Mouse (Mus musculus): Measurements from ENCODE around the gene Spata17. TPM values are rescaled to one million over a fixed set of nuclear protein-coding genes. Genes with fewer than 3 reads are reported as not detected.

Gene Spata17
- polyA plus RNA-seq, 2 experiments: 0.19 TPM

- 58% methylated on average over 6 of the region's 6 CpGs for WGBS
- H3K27me3 ChIP-seq (ENCODE audit: control insufficient read depth, insufficient read depth, low read length): no peaks in the 10 kb centered on the region
- H3K36me3 ChIP-seq (ENCODE audit: control insufficient read depth, insufficient read depth, low read length): no peaks in the 10 kb centered on the region
- no peaks in the 10 kb centered on the region for H3K9me3 ChIP-seq (ENCODE audit: control insufficient read depth, low read length)
- H3K27ac ChIP-seq (replicated peaks; ENCODE audit: low read depth, low read length): no peak overlapping the region
- H3K9ac ChIP-seq (ENCODE audit: low read depth, low read length, severe bottlenecking): no peak overlapping the region
- no peak overlapping the region for H3K4me3 ChIP-seq (replicated peaks; ENCODE audit: low read length)
- H3K4me2 ChIP-seq (replicated peaks; ENCODE audit: low read depth, low read length, severe bottlenecking): no peak overlapping the region
- TF ChIP-seq POLR2A (IDR thresholded peaks at IDR 0.05; ENCODE audit: borderline replicate concordance, extremely low read depth, insufficient read depth, insufficient read length): no peak
- no peak for ATAC-seq (ENCODE audit: low FRiP score, low read depth)
- H3K4me1 ChIP-seq (ENCODE audit: control insufficient read depth, insufficient read depth, low read length): no peaks in the 10 kb centered on the region
- DNase-seq (ENCODE audit: low spot score): no peak
Observed at GRCm38 (mm10) chr1:187044726-187045125, 170.5 kb downstream of the Spata17 start.

- Histone ChIP-seq H3K27me3 (ENCODE audit: control insufficient read depth, insufficient read depth, low read length) (no peaks in the 10 kb centered on the region), H3K4me3 (replicated peaks; ENCODE audit: low read length) (no peak overlapping the region), H3K4me2 (replicated peaks; ENCODE audit: low read depth, low read length, severe bottlenecking) (no peak overlapping the region), H3K36me3 (ENCODE audit: control insufficient read depth, insufficient read depth, low read length) (no peaks in the 10 kb centered on the region), H3K9me3 (ENCODE audit: control insufficient read depth, low read length) (no peaks in the 10 kb centered on the region), H3K4me1 (ENCODE audit: control insufficient read depth, insufficient read depth, low read length) (no peaks in the 10 kb centered on the region), H3K27ac (replicated peaks; ENCODE audit: low read depth, low read length) (no peak overlapping the region), H3K9ac (ENCODE audit: low read depth, low read length, severe bottlenecking) (no peak overlapping the region)
- DNase-seq (ENCODE audit: low spot score) (no peak), ATAC-seq (ENCODE audit: low FRiP score, low read depth) (no peak)
- WGBS: 90% methylated on average over 4 of the region's 4 CpGs
- no peak for TF ChIP-seq POLR2A (IDR thresholded peaks at IDR 0.05; ENCODE audit: borderline replicate concordance, extremely low read depth, insufficient read depth, insufficient read length)
Observed at GRCm38 (mm10) chr1:187039801-187040200, 175.5 kb downstream of the Spata17 start.

- Histone ChIP-seq H3K27ac (replicated peaks; ENCODE audit: low read depth, low read length) (no peak overlapping the region), H3K4me2 (replicated peaks; ENCODE audit: low read depth, low read length, severe bottlenecking) (no peak overlapping the region), H3K4me3 (replicated peaks; ENCODE audit: low read length) (no peak overlapping the region), H3K27me3 (ENCODE audit: control insufficient read depth, insufficient read depth, low read length) (no peaks in the 10 kb centered on the region), H3K4me1 (ENCODE audit: control insufficient read depth, insufficient read depth, low read length) (no peaks in the 10 kb centered on the region), H3K9ac (ENCODE audit: low read depth, low read length, severe bottlenecking) (no peak overlapping the region), H3K36me3 (ENCODE audit: control insufficient read depth, insufficient read depth, low read length) (no peaks in the 10 kb centered on the region), H3K9me3 (ENCODE audit: control insufficient read depth, low read length) (no peaks in the 10 kb centered on the region)
- WGBS: 81% methylated on average over 4 of the region's 4 CpGs
- DNase-seq (ENCODE audit: low spot score) (no peak), ATAC-seq (ENCODE audit: low FRiP score, low read depth) (no peak)
- TF ChIP-seq POLR2A (IDR thresholded peaks at IDR 0.05; ENCODE audit: borderline replicate concordance, extremely low read depth, insufficient read depth, insufficient read length): no peak
Observed at GRCm38 (mm10) chr1:187035785-187036184, 179.5 kb downstream of the Spata17 start.

GRCm38 (mm10) chr1:187031796-187032195 lies 183.5 kb downstream of the Spata17 start:
- Histone ChIP-seq H3K4me3 (replicated peaks; ENCODE audit: low read length) (no peak overlapping the region), H3K27ac (replicated peaks; ENCODE audit: low read depth, low read length) (no peak overlapping the region), H3K36me3 (ENCODE audit: control insufficient read depth, insufficient read depth, low read length) (no peaks in the 10 kb centered on the region), H3K4me2 (replicated peaks; ENCODE audit: low read depth, low read length, severe bottlenecking) (no peak overlapping the region), H3K9me3 (ENCODE audit: control insufficient read depth, low read length) (no peaks in the 10 kb centered on the region), H3K4me1 (ENCODE audit: control insufficient read depth, insufficient read depth, low read length) (no peaks in the 10 kb centered on the region), H3K9ac (ENCODE audit: low read depth, low read length, severe bottlenecking) (no peak overlapping the region), H3K27me3 (ENCODE audit: control insufficient read depth, insufficient read depth, low read length) (no peaks in the 10 kb centered on the region)
- no peak for ATAC-seq (ENCODE audit: low FRiP score, low read depth)
- no peak for TF ChIP-seq POLR2A (IDR thresholded peaks at IDR 0.05; ENCODE audit: borderline replicate concordance, extremely low read depth, insufficient read depth, insufficient read length)
- peak; percentile 47 for DNase-seq (ENCODE audit: low spot score)
- 49% methylated on average over 6 of the region's 6 CpGs for WGBS

GRCm38 (mm10) chr1:187028841-187029240 lies 186.4 kb downstream of the Spata17 start:
- H3K36me3 ChIP-seq (ENCODE audit: control insufficient read depth, insufficient read depth, low read length): no peaks in the 10 kb centered on the region
- H3K27me3 ChIP-seq (ENCODE audit: control insufficient read depth, insufficient read depth, low read length): no peaks in the 10 kb centered on the region
- no peak for TF ChIP-seq POLR2A (IDR thresholded peaks at IDR 0.05; ENCODE audit: borderline replicate concordance, extremely low read depth, insufficient read depth, insufficient read length)
- H3K27ac ChIP-seq (replicated peaks; ENCODE audit: low read depth, low read length): no peak overlapping the region
- 90% methylated on average over 6 of the region's 6 CpGs for WGBS
- ATAC-seq (ENCODE audit: low FRiP score, low read depth) (no peak), DNase-seq (ENCODE audit: low spot score) (no peak)
- H3K9me3 ChIP-seq (ENCODE audit: control insufficient read depth, low read length): no peaks in the 10 kb centered on the region
- H3K9ac ChIP-seq (ENCODE audit: low read depth, low read length, severe bottlenecking): no peak overlapping the region
- H3K4me1 ChIP-seq (ENCODE audit: control insufficient read depth, insufficient read depth, low read length): no peaks in the 10 kb centered on the region
- no peak overlapping the region for H3K4me2 ChIP-seq (replicated peaks; ENCODE audit: low read depth, low read length, severe bottlenecking)
- no peak overlapping the region for H3K4me3 ChIP-seq (replicated peaks; ENCODE audit: low read length)

- H3K9me3 ChIP-seq (ENCODE audit: control insufficient read depth, low read length): no peaks in the 10 kb centered on the region
- H3K9ac ChIP-seq (ENCODE audit: low read depth, low read length, severe bottlenecking): no peak overlapping the region
- no peaks in the 10 kb centered on the region for H3K4me1 ChIP-seq (ENCODE audit: control insufficient read depth, insufficient read depth, low read length)
- no peak overlapping the region for H3K27ac ChIP-seq (replicated peaks; ENCODE audit: low read depth, low read length)
- H3K36me3 ChIP-seq (ENCODE audit: control insufficient read depth, insufficient read depth, low read length): no peaks in the 10 kb centered on the region
- H3K4me2 ChIP-seq (replicated peaks; ENCODE audit: low read depth, low read length, severe bottlenecking): no peak overlapping the region
- DNase-seq (ENCODE audit: low spot score) (no peak), ATAC-seq (ENCODE audit: low FRiP score, low read depth) (no peak)
- TF ChIP-seq POLR2A (IDR thresholded peaks at IDR 0.05; ENCODE audit: borderline replicate concordance, extremely low read depth, insufficient read depth, insufficient read length): no peak
- H3K4me3 ChIP-seq (replicated peaks; ENCODE audit: low read length): no peak overlapping the region
- 72% methylated on average over 7 of the region's 7 CpGs for WGBS
- H3K27me3 ChIP-seq (ENCODE audit: control insufficient read depth, insufficient read depth, low read length): no peaks in the 10 kb centered on the region
Observed at GRCm38 (mm10) chr1:187020011-187020410, 195.3 kb downstream of the Spata17 start.

Measured in limb, embryonic 14.5 days (tissue).